Mouse (Mus musculus): ENCODE data around the gene Nrde2.

- no peak for TF ChIP-seq CTCF (IDR thresholded peaks at IDR 0.05)
- TF ChIP-seq EP300 (IDR thresholded peaks at IDR 0.05), result no peak
Measured at GRCm38 (mm10) chr12:100206521-100206920, 47.1 kb upstream of the Nrde2 start.
